Mouse (Mus musculus) mouse trophoblast stem cell (cell line): ENCODE measurements at regions not wholly inside any gene's neighbourhood (a gene's known extent, or its start where the extent isn't known, plus 50 kb on each side); places are given as distances from the start of the nearest gene placed in this dataset.

Experiments
- in situ Hi-C, 2 experiments: fragments of 300-500 bp; cut with MseI, MboI; formaldehyde crosslinking; loops; 2 replicates in 1 of 2; 3 replicates in 1 of 2; pipeline ENCODE4 v1.15.1; 2025

DNA sequence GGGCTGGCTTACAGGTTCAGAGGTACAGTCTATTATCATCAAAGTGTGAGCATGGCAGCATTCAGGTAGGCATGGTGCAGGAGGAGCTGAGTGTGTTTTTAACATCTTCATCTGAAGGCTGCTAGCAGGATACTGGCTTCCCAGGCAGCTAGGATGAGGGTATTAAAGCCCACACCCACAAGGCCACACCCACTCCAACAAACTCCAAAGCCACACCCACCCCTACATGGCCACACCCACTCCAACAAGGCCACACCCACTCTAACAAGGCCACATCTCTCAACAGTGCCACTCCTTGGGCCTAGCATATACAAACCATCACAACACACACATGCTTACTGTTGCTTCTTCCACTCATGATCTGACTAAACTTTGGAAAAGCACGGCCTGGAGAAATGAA lies 172.5 kb downstream of the Msrb3 start:
- in situ Hi-C loops, result no loop called here

DNA sequence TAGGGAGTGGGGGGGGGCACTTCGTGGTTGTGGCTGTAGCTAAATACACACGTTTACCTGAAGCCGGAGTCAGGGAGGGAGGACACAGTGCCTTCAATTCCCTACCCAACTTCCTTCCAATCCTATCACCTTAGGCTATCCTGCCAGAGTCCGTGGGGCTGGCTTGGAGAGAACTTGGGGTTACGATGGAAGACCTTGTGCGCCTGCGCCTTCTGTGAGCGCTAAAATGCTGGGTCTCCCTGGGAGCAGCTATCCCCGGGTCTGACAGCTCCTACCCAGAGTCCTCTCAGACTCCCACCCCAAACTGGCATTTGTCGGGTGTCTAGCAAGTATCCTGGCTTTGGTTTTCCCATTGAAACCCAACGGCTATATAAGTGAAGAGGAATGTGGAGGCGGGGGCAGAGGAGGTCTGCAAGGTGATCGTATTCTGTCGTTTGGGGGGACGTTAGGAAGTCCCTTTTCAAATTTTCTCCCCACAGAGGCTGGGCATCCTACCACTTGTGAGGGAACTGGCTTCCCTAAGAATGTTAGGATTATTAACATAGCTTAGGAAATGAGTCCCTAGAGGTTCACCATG lies 176.9 kb downstream of the Msrb3 start:
- in situ Hi-C loops, result no loop called here

DNA sequence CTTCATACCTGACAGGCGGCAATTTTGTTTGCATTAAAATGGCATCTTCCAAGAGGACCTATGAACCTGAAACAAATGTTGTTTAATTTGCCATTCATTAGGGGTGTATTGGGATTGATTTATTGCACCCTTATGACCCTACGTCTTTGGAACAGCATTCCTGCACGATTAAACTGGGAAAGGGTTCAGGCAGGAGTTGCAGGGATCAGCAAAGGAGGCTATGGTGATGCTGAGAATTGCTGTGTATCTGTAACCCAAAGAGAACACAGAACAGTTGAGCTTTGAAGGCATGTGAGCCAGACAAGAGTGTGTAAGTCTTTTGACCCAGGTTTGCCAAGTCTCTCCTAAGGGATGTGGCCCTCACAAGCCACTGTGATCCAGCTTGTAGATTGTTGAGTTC lies 177.9 kb downstream of the Msrb3 start:
- in situ Hi-C loops, result no loop called here

GRCm38 (mm10) chr10:120720061-120720460 lies 178.8 kb downstream of the Msrb3 start:
- in situ Hi-C loops, result no loop called here

DNA sequence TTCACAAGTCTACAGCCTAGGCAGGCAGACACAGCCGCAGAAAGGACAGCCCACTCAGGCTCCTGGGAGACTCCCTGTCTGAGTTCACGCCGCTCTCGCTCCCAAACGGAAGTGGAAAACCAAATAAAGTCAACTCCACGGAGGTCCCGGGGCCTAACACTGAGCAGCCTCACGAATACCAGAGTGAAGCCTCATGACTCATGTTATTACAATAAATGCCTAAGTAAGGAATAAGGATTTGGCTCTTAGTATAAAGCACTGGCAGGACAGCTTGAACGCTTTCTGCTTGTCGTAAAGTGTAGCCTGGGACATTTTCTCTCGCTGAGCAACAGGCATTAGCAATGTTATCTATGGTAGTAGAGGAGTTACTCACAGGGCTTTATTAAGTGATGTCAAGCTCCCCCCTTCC lies 181.7 kb downstream of the Msrb3 start:
- in situ Hi-C loops, result no loop called here

DNA sequence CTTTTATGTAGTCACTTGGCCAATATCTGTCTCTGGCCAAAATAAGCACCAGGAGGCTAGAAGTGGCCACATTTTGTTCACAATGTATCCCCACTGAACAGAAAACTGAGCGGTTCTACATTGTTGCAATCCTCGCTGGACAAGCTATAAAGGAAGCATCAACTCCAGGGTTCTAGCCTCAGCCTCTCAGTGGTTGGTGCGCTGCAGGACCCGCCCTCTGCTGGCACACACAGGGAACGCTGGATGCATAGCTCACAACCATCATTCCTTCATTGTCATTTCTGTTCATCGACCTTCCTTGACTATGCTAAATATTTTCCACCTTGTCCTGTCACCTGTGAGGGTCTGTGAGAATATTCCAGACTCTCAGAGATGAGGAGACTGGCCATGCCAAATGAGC lies 182.5 kb downstream of the Msrb3 start:
- in situ Hi-C loops, result no loop called here

- in situ Hi-C loops, result no loop called here
Measured at GRCm38 (mm10) chr10:120707771-120708750, 190.8 kb downstream of the Msrb3 start.

- in situ Hi-C loops, result no loop called here
Measured at GRCm38 (mm10) chr10:120706684-120707290, 192.1 kb downstream of the Msrb3 start.

DNA sequence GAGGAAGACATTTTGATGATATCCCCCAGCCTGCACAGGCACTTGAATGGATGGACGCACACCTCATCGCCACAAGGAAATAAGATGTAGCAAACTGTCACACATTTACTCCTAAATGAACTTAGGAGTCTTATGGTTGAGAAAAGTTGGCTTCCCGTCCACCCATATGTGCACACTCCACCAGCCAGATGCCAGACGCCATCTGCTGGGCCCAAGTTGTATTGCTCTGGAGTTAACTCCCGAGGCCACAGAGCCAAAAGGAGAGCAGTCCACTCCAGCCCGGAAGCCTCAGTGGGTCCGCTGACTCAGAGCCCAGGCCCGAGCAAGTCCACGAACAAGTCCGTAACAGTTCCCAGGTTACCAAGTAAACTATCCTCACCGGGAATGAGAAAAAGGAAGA lies 197.1 kb downstream of the Msrb3 start:
- in situ Hi-C loops, result no loop called here

DNA sequence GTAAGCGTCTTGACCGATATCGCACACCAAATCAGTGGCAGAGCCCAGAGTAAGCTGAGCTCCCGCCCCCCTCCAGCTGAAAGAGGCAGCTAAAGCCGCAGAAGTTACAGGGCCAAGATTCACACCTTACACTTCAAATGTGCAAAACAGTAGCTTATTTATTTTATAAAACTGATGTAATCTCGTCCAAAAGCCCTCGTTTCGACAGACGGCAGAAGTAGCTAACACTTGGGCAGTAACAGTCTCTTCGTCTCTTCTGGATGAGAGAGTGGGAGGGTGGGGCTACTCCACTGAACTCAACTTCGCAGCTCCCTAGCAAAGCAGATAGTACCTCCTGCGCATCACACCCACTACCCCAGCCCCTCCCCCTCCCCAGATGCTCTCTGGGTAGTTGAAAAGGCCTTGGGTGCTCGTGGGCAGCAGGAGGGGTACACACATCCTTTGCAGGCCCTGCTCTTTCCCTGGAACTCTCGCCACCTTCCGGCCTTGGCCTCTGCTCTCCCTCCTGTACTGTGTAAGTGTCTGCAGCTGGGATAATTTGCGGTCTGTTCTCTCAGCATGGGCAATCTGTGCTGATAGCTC lies 201.5 kb downstream of the Msrb3 start:
- in situ Hi-C loops, result loop anchor here (25.0 kb wide), 1 partner anchor 385 kb away; no protein-coding TSS in a partner anchor

DNA sequence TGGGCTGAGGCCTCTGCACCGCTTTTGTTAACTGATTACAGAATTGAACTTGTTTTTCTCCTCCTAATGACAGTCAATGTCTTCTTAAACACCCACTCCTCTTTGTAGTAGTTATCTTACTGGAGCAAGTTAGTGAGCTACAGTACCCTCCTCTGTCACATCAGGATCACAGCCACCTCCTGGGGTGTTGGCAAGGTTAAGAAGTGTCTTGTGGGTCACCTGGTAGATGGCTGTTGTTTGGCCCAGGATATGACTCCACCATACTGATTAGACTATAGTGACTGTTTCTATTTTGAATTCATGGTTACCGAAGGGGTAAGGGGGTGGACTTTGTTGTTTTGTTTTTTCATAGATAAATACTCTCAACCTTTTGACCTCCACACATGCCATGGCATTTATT lies 202.4 kb downstream of the Msrb3 start:
- in situ Hi-C loops, result loop anchor here (25.0 kb wide), 1 partner anchor 384 kb away; no protein-coding TSS in a partner anchor

- in situ Hi-C loops, result loop anchor here (25.0 kb wide), 1 partner anchor 382 kb away; no protein-coding TSS in a partner anchor
Measured at GRCm38 (mm10) chr10:120694472-120694871, 204.4 kb downstream of the Msrb3 start.

DNA sequence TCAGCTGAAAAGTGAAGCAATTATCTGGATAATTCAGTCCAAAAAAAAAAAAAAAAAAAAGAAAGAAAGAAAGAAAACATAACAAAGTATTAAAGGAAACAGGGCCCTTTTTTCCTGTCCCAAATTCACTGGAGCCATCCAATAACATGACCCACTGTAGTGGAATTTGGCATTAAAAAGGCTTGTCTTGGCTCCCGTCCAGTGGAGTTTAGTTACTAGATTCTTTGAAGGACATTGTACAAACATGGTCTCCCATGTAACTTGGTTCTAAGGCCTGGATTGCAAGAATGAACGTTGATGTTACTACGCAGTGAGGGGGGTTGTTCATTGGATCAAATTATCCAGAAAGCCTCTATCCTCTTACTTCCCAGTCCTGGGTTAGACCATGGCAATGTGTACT lies 207.4 kb downstream of the Msrb3 start:
- in situ Hi-C loops, result loop anchor here (25.0 kb wide), 1 partner anchor 379 kb away; no protein-coding TSS in a partner anchor

DNA sequence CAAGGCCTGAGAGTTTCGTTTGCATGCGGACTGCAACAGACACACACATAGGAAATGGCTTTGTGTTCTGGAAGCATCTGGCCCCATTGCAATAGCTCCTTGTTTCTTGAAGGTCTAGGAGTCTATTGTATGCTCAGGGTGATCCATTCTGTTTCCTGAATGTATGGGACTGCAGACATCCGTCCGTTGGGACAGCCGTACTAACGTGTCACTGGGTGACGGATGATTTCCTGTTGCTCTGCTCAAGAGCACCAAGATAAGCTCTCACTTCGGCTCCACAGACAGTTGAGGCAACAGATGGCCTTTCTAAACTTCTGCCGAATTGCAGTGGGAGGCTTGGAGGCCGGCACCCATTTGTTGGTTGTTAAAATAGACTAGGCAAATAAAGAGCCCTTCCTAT lies 209.9 kb upstream of the Hmga2 start:
- in situ Hi-C loops, result loop anchor here (25.0 kb wide), 1 partner anchor 374 kb away; no protein-coding TSS in a partner anchor

DNA sequence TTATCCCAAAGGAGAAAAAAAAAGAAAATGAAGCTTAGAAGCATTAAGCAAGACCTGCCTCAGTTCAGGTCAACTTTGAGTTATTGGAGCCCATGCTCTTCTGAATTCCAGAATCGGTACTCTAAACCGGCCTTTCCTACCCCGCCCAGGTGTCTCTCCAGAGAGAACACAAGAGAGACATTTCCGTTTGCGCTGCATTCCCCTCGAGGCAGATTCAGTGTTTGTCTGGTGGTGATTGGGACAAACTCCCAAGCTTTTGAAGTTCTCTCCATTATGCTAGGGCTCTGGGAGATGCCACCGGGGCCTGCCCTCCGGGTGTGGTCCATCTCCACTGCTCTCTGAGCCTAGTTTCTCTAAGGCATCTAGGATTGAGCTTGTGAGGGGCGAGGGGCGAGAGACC lies 205.8 kb upstream of the Hmga2 start:
- in situ Hi-C loops, result loop anchor here (25.0 kb wide), 1 partner anchor 370 kb away; no protein-coding TSS in a partner anchor

DNA sequence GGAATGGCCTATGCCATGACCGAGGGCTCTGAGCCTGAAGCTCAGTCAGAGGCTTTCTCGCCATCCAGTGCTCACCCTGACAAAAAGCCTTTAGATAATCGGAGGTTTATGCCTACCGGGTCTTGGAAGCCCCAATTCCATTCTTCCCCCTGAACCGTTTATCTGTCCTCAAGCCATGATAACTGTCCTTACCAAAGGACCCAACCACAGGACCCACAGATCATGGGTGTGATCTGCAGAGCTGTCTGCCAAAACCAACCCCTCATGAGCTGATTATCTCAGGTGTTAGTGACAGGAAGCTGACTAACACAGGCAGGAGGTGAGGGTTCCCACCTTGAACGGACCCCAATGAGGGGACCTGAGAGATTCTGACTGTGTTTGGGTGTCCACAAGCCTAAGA lies 203.7 kb upstream of the Hmga2 start:
- in situ Hi-C loops, result loop anchor here (25.0 kb wide), 1 partner anchor 368 kb away; no protein-coding TSS in a partner anchor

DNA sequence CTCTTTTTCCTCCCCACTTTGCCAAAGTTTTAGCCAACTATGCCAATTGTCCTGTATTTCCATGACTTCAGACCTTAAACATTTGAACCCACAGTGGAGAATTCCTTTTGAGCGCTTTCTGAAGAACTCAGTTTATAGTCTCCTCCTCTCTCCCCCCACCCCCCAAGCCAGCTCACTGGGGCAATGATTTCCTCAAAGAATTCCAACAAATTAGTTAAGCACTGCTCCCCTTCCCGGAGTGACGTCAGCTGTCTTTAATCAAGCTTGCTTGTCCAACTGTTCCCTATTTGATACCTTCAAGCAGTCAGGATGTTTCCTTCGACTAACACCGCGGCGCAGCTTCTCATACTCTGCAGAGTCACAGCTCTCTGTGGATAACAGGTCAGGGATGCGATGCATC lies 202.0 kb upstream of the Hmga2 start:
- in situ Hi-C loops, result loop anchor here (25.0 kb wide), 1 partner anchor 366 kb away; no protein-coding TSS in a partner anchor

DNA sequence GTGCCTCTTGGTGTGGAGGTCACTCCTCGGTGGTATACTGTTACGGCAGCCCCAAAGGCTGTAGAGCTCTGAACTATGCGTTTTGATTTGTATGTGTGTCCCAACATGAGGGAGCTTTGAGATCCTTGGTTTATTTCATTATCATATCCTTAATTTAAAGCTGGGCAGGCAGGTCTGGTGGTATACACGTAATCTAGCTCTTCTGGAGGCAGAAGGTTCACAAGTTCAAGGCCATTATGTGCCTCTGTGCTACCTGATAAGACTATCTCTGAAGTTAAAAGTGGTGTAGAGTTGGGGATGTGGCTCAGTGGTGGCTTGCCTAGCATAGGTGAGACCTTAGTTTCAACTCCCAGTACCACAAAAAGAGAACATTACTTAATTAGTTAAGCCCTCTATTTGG lies 199.1 kb upstream of the Hmga2 start:
- in situ Hi-C loops, result loop anchor here (25.0 kb wide), 1 partner anchor 363 kb away; no protein-coding TSS in a partner anchor

GRCm38 (mm10) chr10:120674321-120675045 lies 198.2 kb upstream of the Hmga2 start:
- in situ Hi-C loops, result loop anchor here (25.0 kb wide), 1 partner anchor 362 kb away; no protein-coding TSS in a partner anchor

DNA sequence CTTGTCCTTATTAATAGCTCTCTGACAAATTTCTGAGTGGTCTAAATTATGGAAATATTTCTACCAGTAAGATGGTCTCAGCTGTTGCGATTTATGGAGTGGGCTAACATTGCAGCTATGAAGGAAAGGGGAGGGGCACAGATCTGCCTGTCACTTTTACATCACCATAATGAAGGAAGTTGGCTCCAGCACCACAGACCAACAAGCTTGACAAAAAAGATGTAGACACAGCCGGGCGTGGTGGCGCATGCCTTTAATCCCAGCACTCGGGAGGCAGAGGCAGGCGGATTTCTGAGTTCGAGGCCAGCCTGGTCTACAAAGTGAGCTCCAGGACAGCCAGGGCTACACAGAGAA lies 191.4 kb upstream of the Hmga2 start:
- in situ Hi-C loops, result loop anchor here in 1 of 2 experiments (10.0 kb wide), 1 partner anchor 83 kb away; no protein-coding TSS in a partner anchor
